Mouse (Mus musculus) fibroblast of lung, adult 2 months (primary cell): ENCODE results near the gene Gm26965.
"Not testable (repeated sequence)": the region's sequence is repeated elsewhere in the genome, so short reads cannot be mapped to it uniquely, and the experiment has no call there.

Source experiments
- DNase-seq: peaks from one replicate; pipeline ENCODE4 v3.0.0-alpha.2; 2011; ENCODE audit warnings: low read depth

Gene Gm26965

GRCm38 (mm10) chr13:67525753-67526410, at the start of gene Gm26965, which contains the start of gene Zfp87:
Gene Gm26965, minus strand, starts transcription at chr13:67526151.
Gene Zfp87, minus strand, starts transcription at chr13:67526177.
- peak; percentile 90 for DNase-seq

- no peak for DNase-seq
Observed at GRCm38 (mm10) chr13:67572591-67573189, 46.7 kb upstream of the Gm26965 start.

DNA sequence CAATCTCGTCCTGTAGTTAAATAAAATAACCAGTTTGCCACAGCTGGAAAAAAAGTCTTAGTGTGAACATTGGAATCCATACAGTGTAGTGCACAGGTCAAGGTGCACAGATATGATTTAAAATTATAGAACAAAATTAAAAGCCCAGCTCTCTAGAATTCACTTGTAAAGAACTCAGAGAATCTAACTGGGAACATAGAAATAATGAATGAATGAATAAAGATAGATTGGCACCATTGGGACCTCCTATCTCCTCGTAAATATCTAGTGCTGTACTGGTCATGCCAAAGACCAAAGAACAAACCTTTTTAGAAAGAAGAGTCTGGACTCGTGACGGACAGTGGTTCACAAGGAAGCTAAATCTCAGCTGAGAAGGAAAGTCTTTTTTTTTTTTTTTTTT, 27.8 kb upstream of the Gm26965 start, which contains the start of gene Zfp748:
Gene Zfp748, minus strand, starts transcription at position 101 of the 400 bp plus-strand sequence.
- no peak for DNase-seq

- DNase-seq: peak; percentile 73
Observed at GRCm38 (mm10) chr13:67552505-67553346, 26.8 kb upstream of the Gm26965 start.

GRCm38 (mm10) chr13:67545941-67546340, 20.0 kb upstream of the Gm26965 start:
- no peak for DNase-seq

DNA sequence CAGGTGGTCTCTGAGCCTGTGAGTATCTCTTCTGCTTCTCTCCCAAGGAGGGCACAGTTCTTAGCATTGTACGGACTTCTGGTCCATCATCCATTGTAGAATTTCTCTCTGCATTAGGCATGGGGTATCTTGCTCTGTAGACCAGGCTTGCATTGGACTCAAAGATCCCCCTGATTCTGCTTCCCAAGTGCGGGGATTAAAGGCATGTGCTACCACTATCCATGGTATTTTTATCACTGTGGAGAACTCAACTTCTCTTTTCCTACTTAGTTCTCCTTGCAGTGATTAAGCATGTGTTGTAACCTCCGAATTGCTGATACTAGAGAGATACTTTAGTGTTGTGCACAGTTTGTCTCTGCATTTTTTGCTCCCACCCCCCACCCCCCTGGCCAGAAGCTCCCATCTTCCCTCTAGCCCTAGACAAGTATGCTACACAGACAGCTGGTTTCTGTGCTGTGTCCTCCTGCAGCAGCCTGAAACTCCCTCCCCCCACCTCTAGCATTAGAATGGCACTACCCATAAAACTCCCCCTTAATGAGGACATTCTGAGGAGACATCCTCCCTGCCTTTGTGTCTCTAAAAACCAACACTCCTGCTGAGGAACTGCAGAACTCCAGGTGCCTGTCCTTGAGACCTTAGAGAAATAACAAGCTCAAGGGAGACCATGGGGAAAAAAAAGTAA, 1.2 kb upstream of the Gm26965 start:
- DNase-seq: no peak

GRCm38 (mm10) chr13:67500908-67501307, 25.0 kb downstream of the Gm26965 start:
- DNase-seq: no peak

DNA sequence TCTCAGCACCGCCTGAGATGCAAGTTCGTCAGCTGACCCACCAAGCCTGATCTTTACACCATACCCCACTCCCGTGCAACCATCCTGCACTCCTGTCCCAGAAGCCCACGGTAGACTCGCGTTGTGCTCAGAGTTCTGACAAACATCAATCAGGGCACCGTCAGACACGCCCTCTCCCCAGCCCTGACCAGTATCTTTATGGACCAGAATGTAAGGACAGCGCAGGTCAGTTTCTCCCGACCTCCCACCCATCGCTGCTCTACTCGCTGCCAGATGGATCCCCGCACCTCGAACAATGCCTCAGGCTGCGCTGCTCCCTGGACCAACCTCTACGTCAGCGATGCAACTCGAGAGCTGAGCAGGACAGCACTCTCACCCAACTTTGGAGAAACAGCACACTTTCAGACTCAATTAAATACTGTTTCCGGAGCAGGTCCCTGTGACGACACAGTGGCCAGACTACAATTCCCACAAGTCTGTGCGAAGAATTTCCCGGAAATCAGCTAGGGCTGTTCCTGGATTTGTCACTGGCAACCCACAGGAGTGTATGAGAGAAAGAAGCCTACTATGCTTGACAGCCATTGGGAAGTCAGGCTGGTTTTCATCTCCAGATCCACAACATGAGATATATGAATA, 25.7 kb downstream of the Gm26965 start, which contains the start of gene Zfp58:
Gene Zfp58, minus strand, starts transcription at position 472 of the 636 bp plus-strand sequence.
- DNase-seq: peak; percentile 82

GRCm38 (mm10) chr13:67495631-67496030, 30.3 kb downstream of the Gm26965 start:
- no peak for DNase-seq

DNA sequence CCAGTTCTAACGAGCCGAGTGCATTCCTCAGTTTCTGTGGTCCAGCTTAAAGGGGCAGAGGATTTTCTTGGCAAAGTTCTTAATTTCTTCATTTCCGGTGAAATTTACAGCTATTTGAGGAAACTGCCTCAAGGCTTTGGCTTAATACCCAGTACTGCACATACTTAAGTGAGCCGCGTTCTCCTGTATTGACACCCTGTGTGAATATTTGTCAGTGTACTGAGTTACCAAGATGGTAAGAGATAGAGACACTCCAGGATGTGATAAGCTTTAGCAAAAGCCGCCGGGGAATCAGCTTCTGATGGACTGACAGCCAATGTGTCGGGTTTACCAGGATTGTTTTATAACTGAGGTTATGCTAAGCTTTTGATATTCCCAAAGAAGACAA, 41.5 kb downstream of the Gm26965 start:
- DNase-seq: no peak

DNA sequence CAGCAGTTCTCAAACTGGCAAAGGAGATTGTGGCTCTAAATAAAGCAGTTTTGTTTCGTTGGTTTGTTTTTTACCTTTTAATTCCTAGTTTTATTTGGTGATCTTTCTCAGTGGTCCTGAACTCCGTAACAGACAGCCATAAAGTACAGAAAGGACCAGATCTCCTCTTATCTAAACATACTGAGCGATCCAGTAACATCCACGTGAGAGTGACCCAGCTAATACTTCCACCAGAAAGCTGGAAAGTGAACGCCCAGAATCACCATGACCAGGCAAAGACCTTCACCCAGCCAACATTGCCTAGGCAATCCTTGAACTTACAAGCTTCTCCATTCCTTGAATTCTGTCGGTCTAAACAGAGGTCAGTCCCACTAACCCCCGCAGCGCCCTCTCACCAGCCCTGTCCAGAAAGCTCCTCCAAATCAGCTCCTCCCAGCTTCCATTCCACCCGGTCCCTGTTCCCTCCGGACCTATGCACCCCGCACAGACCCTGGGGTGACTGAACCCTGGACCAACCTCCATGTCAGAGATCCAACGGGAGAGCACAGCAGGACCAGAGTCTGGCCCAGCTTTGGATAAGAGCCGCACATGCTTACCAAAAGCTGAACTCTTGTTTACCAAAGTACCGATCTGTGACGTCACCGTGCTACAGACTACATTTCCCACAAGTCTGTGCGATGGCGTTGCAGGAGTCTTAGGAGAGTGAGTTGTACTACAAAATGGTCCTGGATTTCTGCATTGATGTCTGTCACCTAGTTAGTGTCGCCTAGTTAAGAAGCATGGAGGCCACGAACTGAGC, 42.1 kb downstream of the Gm26965 start, which contains the start of gene Zfp874b:
Gene Zfp874b, minus strand, starts transcription at position 634 of the 799 bp plus-strand sequence.
- peak; percentile 89 for DNase-seq

GRCm38 (mm10) chr13:67481528-67481927, 44.4 kb downstream of the Gm26965 start:
- DNase-seq: no peak

DNA sequence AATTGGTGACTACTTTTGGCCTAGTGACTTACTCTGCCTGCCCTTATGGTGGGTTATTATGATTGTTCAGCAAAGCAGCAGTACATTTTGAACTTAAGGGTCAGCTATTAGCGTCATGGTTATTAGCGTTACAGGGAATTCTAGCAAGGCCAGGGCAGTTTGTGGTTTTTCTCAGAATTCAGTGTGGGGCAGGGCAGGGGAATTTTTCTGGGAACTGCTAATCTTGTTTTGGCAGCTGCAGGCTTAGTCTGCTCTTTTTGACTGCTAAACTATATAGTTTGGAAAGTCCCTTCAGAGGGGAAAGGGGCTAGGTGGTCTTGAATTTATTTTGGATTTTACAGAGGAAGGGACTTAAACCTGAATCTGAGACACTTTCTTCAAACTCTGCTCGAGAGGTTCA, 56.7 kb downstream of the Gm26965 start:
- no peak for DNase-seq

GRCm38 (mm10) chr13:67463506-67464185, 62.3 kb downstream of the Gm26965 start:
- DNase-seq: not testable (repeated sequence)

GRCm38 (mm10) chr13:67452021-67452309, 74.0 kb downstream of the Gm26965 start:
- no peak for DNase-seq

DNA sequence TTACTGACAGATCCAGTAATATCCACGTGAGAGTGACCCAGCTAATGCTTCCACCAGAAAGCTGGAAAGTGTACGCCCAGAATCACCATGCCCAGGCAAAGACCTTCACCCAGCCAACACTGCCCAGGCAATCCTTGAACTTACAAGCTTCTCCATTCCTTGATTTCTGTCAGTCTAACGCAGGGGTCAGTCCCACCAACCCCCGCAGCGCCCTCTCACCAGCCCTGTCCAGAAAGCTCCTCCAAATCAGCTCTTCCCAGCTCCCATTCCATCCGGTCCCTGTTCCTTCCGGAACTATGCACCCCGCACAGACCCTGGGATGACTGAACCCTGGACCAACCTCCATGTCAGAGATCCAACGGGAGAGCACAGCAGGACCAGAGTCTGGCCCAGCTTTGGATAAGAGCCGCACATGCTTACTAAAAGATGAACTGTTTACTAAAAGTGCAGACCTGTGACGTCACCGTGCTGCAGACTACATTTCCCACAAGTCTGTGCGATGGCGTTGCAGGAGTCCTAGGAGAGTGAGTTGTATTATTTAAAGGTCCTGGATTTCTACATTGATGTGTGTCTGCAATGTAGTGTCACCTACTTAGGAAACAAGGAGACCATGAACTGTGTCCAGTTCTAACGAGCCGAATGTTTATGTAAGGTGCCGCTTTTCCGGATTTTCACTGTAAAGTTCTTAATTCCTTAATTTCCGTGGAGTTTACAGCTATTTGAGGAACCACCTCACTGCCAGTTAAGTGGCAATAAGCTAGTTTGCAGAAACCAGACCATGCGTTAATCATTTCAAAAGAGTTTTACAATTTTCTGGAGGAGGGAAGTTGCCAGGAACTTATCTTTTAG, 74.6 kb downstream of the Gm26965 start, which contains the start of gene Zfp874a:
Gene Zfp874a, minus strand, starts transcription at position 453 of the 849 bp plus-strand sequence.
- peak; percentile 89 for DNase-seq
